Mouse (Mus musculus): Measurements from ENCODE around the gene Kif17.

DNA sequence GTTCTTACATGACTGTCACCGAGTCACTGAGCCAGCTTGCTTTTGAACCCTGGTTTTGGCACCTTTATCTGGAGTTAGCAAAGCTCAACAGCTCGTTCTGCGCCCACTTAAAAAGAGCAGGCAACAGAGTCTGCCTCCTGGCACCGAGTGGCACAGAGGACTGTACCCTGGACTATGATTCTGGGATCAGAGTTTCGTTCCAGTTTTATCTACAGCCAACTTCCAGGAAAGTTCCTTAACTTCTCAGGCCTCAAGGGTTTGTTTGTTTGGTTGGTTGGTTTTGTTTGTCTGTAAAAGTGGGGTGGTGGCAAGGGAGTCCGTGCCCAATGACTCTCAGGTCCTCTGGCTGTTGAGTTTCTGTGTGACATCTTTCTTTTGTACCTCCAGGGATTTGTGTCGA, 98.5 kb downstream of the Kif17 start:
- TF ChIP-seq CTCF (IDR thresholded peaks at IDR 0.05; ENCODE audit: low read depth, low read length) (no peak), GATA1 (IDR thresholded peaks at IDR 0.05; ENCODE audit: borderline replicate concordance, low read length) (no peak), TAL1 (conservative IDR thresholded peaks at IDR 0.05; ENCODE audit: low read depth, low read length) (no peak), POLR2AphosphoS5 (IDR thresholded peaks at IDR 0.05; ENCODE audit: insufficient replicate concordance, low read depth, low read length) (no peak), GATA2 (IDR thresholded peaks at IDR 0.05; ENCODE audit: borderline replicate concordance, low read depth, low read length) (no peak)
